Mouse (Mus musculus) cerebellum, adult 2 months (tissue): Measurements from ENCODE around the gene Popdc3.

Source experiments
- CTCF ChIP-seq: fragments of 200-500 bp; IDR thresholded peaks from 2 replicates; pipeline ENCODE4 v1.5.1; 2011; ENCODE audit warnings: low read depth, mild to moderate bottlenecking, control low read depth, low read length, moderate library complexity, borderline replicate concordance; ENCODE audit not compliant: insufficient read depth
- POLR2A ChIP-seq: fragments of 200-500 bp; IDR thresholded peaks from 2 replicates; pipeline ENCODE4 v1.6.1; 2011; ENCODE audit warnings: low read length, control low read depth, borderline replicate concordance; ENCODE audit not compliant: insufficient read depth

GRCm38 (mm10) chr10:45237492-45237891 is 59.6 kb downstream of the Popdc3 start:
- TF ChIP-seq POLR2A (no peak), CTCF (no peak)
